In genomic region chr13:24615921-24616565, GRCm38 (mm10) we compare ENCODE assay signal across 9 mouse cellular contexts. TPM values are rescaled to one million over a fixed set of nuclear protein-coding genes. Genes with fewer than 3 reads are reported as not detected.
DNase-seq lines count a peak whose midpoint lies in the region; ATAC-seq and TF ChIP-seq lines count a peak whose summit lies in the region.
"Had no signal": no experiment of that assay in that cellular context is flagged by ENCODE, and none has a peak within 500 bp of the region (broad histone marks: within the 10 kb centered on the region; RNA-seq: fewer than 3 reads in every experiment).

No protein-coding gene starts in this region.

- H3K9me3 ChIP-seq in hindbrain, postnatal 0 days (ENCODE audit: low read length): no peaks in the 10 kb centered on the region
- H3K9me3 ChIP-seq in hindbrain, embryonic 13.5 days: no peaks in the 10 kb centered on the region
- no peaks in the 10 kb centered on the region for H3K9me3 ChIP-seq in liver, embryonic 14.5 days (ENCODE audit: control insufficient read depth, low read length)
- H3K9me3 ChIP-seq in forebrain, embryonic 12.5 days: no peaks in the 10 kb centered on the region
- H3K9me3 ChIP-seq in intestine, embryonic 16.5 days (ENCODE audit: control insufficient read depth, low read length): no peaks in the 10 kb centered on the region

- no peak overlapping the region for H3K4me2 ChIP-seq in hindbrain, postnatal 0 days (ENCODE audit: low read depth, low read length)
- H3K4me2 ChIP-seq in hindbrain, embryonic 13.5 days: no peak overlapping the region
- H3K4me2 ChIP-seq in liver, embryonic 14.5 days (ENCODE audit: low read depth): no peak overlapping the region
- H3K4me2 ChIP-seq in forebrain, embryonic 12.5 days: no peak overlapping the region
- no peak overlapping the region for H3K4me2 ChIP-seq in intestine, embryonic 16.5 days (ENCODE audit: low read depth, low read length)
- H3K4me2 ChIP-seq: neural tube, embryonic 12.5 days had no signal

- H3K4me1 ChIP-seq in hindbrain, postnatal 0 days (ENCODE audit: insufficient read depth, low read length): no peaks in the 10 kb centered on the region
- H3K4me1 ChIP-seq in hindbrain, embryonic 13.5 days (replicated peaks): peaks cover 18% of the 10 kb centered on the region; the same call in 1 of the 2 replicates
- peaks cover 5 to 13% of the 10 kb centered on the region in 2 experiments for H3K4me1 ChIP-seq in liver, embryonic 14.5 days (replicated peaks; ENCODE audit: control insufficient read depth in 2 of 2, insufficient read depth in 2 of 2, low read length in 1 of 2)
- H3K4me1 ChIP-seq in forebrain, embryonic 12.5 days: peaks cover 13% of the 10 kb centered on the region
- H3K4me1 ChIP-seq in intestine, embryonic 16.5 days (ENCODE audit: control insufficient read depth, insufficient read depth, low read length): peaks cover 9% of the 10 kb centered on the region; the same call in 1 of the 2 replicates

- H3K9ac ChIP-seq in hindbrain, postnatal 0 days (replicated peaks; ENCODE audit: low read length): no peak overlapping the region
- H3K9ac ChIP-seq in hindbrain, embryonic 13.5 days: no peak overlapping the region
- H3K9ac ChIP-seq in liver, embryonic 14.5 days (replicated peaks): no peak overlapping the region
- no peak overlapping the region for H3K9ac ChIP-seq in forebrain, embryonic 12.5 days
- no peak overlapping the region for H3K9ac ChIP-seq in intestine, embryonic 16.5 days (ENCODE audit: low read depth, low read length)
- H3K9ac ChIP-seq: neural tube, embryonic 12.5 days had no signal

- H3K4me3 ChIP-seq in hindbrain, postnatal 0 days (ENCODE audit: low read length): no peak overlapping the region
- no peak overlapping the region for H3K4me3 ChIP-seq in hindbrain, embryonic 13.5 days
- no peak overlapping the region for H3K4me3 ChIP-seq in liver, embryonic 14.5 days (ENCODE audit: insufficient read depth in 1 of 2, low read depth in 2 of 2, low read length in 2 of 2)
- no peak overlapping the region for H3K4me3 ChIP-seq in forebrain, embryonic 12.5 days (replicated peaks)
- H3K4me3 ChIP-seq in intestine, embryonic 16.5 days (ENCODE audit: low read length): no peak overlapping the region
- H3K4me3 ChIP-seq: neural tube, embryonic 12.5 days had no signal

- no peaks in the 10 kb centered on the region for H3K27me3 ChIP-seq in hindbrain, postnatal 0 days (ENCODE audit: insufficient read depth, low read length)
- H3K27me3 ChIP-seq in hindbrain, embryonic 13.5 days: no peaks in the 10 kb centered on the region
- no peaks in the 10 kb centered on the region for H3K27me3 ChIP-seq in liver, embryonic 14.5 days (ENCODE audit: control insufficient read depth, insufficient read depth, low read length)
- H3K27me3 ChIP-seq in forebrain, embryonic 12.5 days: no peaks in the 10 kb centered on the region
- H3K27me3 ChIP-seq in intestine, embryonic 16.5 days (replicated peaks; ENCODE audit: control insufficient read depth, insufficient read depth, low read length): no peaks in the 10 kb centered on the region
- H3K27me3 ChIP-seq: neural tube, embryonic 12.5 days had no signal

- no peak for ATAC-seq in hindbrain, postnatal 0 days
- ATAC-seq in hindbrain, embryonic 13.5 days (ENCODE audit: low FRiP score): no peak
- ATAC-seq in liver, embryonic 14.5 days (ENCODE audit: insufficient read depth): no peak
- no peak; the same call in 1 of the 2 replicates for ATAC-seq in forebrain, embryonic 12.5 days (ENCODE audit: low FRiP score)
- no peak for ATAC-seq in intestine, embryonic 16.5 days

- no peak for TF ChIP-seq EP300 in liver, embryonic 14.5 days (IDR thresholded peaks at IDR 0.05; ENCODE audit: low read depth)

- DNase-seq in hindbrain, postnatal 0 days (ENCODE audit: low spot score): peak; percentile 48
- peak; percentile 80 for DNase-seq in CD4-positive helper T cell, adult 2 months (ENCODE audit: low read depth, low spot score)
- peak; percentile 28 for DNase-seq in adrenal gland, adult 2 months
- DNase-seq in liver, embryonic 14.5 days (ENCODE audit: low read depth in 3 of 3, low spot score in 3 of 3): no peak
- no peak for DNase-seq in cerebellum, adult 18-20 months

- TF ChIP-seq CTCF in hindbrain, postnatal 0 days (IDR thresholded peaks at IDR 0.05; ENCODE audit: low read depth): peak; percentile 60
- peak; percentile 77 for TF ChIP-seq CTCF in liver, embryonic 14.5 days (IDR thresholded peaks at IDR 0.05; ENCODE audit: low read depth)

- no peak overlapping the region for H3K27ac ChIP-seq in hindbrain, postnatal 0 days
- no peak overlapping the region for H3K27ac ChIP-seq in hindbrain, embryonic 13.5 days
- no peak overlapping the region for H3K27ac ChIP-seq in liver, embryonic 14.5 days
- no peak overlapping the region for H3K27ac ChIP-seq in forebrain, embryonic 12.5 days
- no peak overlapping the region for H3K27ac ChIP-seq in intestine, embryonic 16.5 days (ENCODE audit: low read length)
- H3K27ac ChIP-seq: neural tube, embryonic 12.5 days had no signal

- WGBS in hindbrain, postnatal 0 days: 52% methylated on average over 9 of the region's 9 CpGs
- WGBS in hindbrain, embryonic 13.5 days: 56% methylated on average over 9 of the region's 9 CpGs
- WGBS in liver, embryonic 14.5 days (ENCODE audit: insufficient replicate concordance): 54% methylated on average over 9 of the region's 9 CpGs
- 55% methylated on average over 9 of the region's 9 CpGs for WGBS in forebrain, embryonic 12.5 days
- 73% methylated on average over 9 of the region's 9 CpGs for WGBS in intestine, embryonic 16.5 days

- H3K36me3 ChIP-seq in hindbrain, postnatal 0 days (ENCODE audit: insufficient read depth, low read length): no peaks in the 10 kb centered on the region
- no peaks in the 10 kb centered on the region for H3K36me3 ChIP-seq in hindbrain, embryonic 13.5 days
- H3K36me3 ChIP-seq in liver, embryonic 14.5 days (replicated peaks; ENCODE audit: control insufficient read depth, insufficient read depth, low read depth): no peaks in the 10 kb centered on the region
- H3K36me3 ChIP-seq in forebrain, embryonic 12.5 days (replicated peaks): no peaks in the 10 kb centered on the region
- no peaks in the 10 kb centered on the region for H3K36me3 ChIP-seq in intestine, embryonic 16.5 days (ENCODE audit: control insufficient read depth, insufficient read depth, low read length)
- H3K36me3 ChIP-seq: neural tube, embryonic 12.5 days had no signal

RNA-seq across cellular contexts. Expression of gene Ripor2, which starts 34.1 kb away (rescaled TPM):
- 32.9 and 34.8 TPM in 2 replicates for total RNA-seq in hindbrain, postnatal 0 days (2014; rRNA removed)
- 12.5 and 13.1 TPM in 2 replicates for polyA plus RNA-seq in hindbrain, postnatal 0 days (2015; fragmentation: Nextera tagmentation; extraction: Ambion mirVana)
- polyA plus RNA-seq in hindbrain, embryonic 13.5 days (2015; fragmentation: Nextera tagmentation; extraction: Ambion mirVana): 22.2 and 24.1 TPM in 2 replicates
- 1 to 10 TPM; 4.6 to 5.7 TPM for total RNA-seq in adrenal gland, adult 2 months (2021)
- 0.92 and 2.3 TPM in 2 replicates for polyA plus RNA-seq in adrenal gland, adult 2 months (2012; rRNA removed)
- 1.6 and 2.1 TPM in 2 replicates for polyA plus RNA-seq in liver, embryonic 14.5 days (2012; rRNA removed)
- 2.1 and 2.3 TPM in 2 replicates for polyA plus RNA-seq in liver, embryonic 14.5 days (2014; fragmentation: Nextera tagmentation; extraction: Ambion mirVana)
- 16.6 and 17.8 TPM in 2 replicates for polyA plus RNA-seq in forebrain, embryonic 12.5 days (2016; fragmentation: Nextera tagmentation; extraction: Ambion mirVana)
- 1.5 and 1.7 TPM in 2 replicates for polyA plus RNA-seq in intestine, embryonic 16.5 days (2015; fragmentation: Nextera tagmentation; extraction: Ambion mirVana)

Comparison
In these comparisons a context has a peak if more than half of its experiments do, and no peak if none do; other contexts are left out.
1. DNase-seq: peak in hindbrain, postnatal 0 days (single experiment), CD4-positive helper T cell, adult 2 months (single experiment) and adrenal gland, adult 2 months (single experiment); none in liver, embryonic 14.5 days (0 of 3) and cerebellum, adult 18-20 months (0 of 2).